Comparison of ENCODE assay signal across 7 mouse cellular contexts in genomic region chr11:102990152-102990663, GRCm38 (mm10). TPM values are rescaled to one million over a fixed set of nuclear protein-coding genes. Genes with fewer than 3 reads are reported as not detected.
DNase-seq lines count a peak whose midpoint lies in the region; ATAC-seq and TF ChIP-seq lines count a peak whose summit lies in the region.

No protein-coding gene starts in this region.

- WGBS in heart, embryonic 16.5 days, result 2% methylated on average over 29 of the region's 29 CpGs
- 5% methylated on average over 29 of the region's 29 CpGs for WGBS in stomach, embryonic 15.5 days

- H3ac ChIP-seq in C2C12 (ENCODE audit: control insufficient read depth, insufficient read length, low read depth), result no peak overlapping the region

- TF ChIP-seq POLR2A in ES-Bruce4 (IDR thresholded peaks at IDR 0.05; ENCODE audit: insufficient read depth, low read length), result no peak
- no peak for TF ChIP-seq POLR2A in cortical plate, adult 2 months (IDR thresholded peaks at IDR 0.05; ENCODE audit: extremely low read depth, insufficient read depth, low read length)

- H3K9ac ChIP-seq in ES-Bruce4 (ENCODE audit: low read depth, poor library complexity, severe bottlenecking), result peak overlapping the region; percentile 82
- peak overlapping the region; percentile 69 for H3K9ac ChIP-seq in heart, embryonic 16.5 days (ENCODE audit: low read length)
- H3K9ac ChIP-seq in stomach, embryonic 15.5 days, result 0 out of 2 replicates have a peak overlapping the region, but pooled peaks have one; percentile 2

- no peak for TF ChIP-seq EP300 in ES-Bruce4 (IDR thresholded peaks at IDR 0.05; ENCODE audit: insufficient read depth, low read depth, low read length)

- H3K4me3 ChIP-seq in C2C12 (ENCODE audit: insufficient read depth, poor library complexity, severe bottlenecking), result no peak overlapping the region
- H3K4me3 ChIP-seq in ES-Bruce4 (ENCODE audit: low read depth, low read length), result peak overlapping the region; percentile 54
- peak overlapping the region; percentile 10; the same call in 1 of the 2 replicates for H3K4me3 ChIP-seq in cortical plate, adult 2 months (ENCODE audit: insufficient read depth, low read length)
- peak overlapping the region; percentile 59 for H3K4me3 ChIP-seq in heart, embryonic 16.5 days (ENCODE audit: low read length)
- H3K4me3 ChIP-seq in stomach, embryonic 15.5 days (replicated peaks), result peak overlapping the region; percentile 36

- ATAC-seq in heart, embryonic 16.5 days (replicated peaks; ENCODE audit: extremely low read depth, insufficient read depth, low FRiP score), result peak; percentile 66; the same call in 1 of the 2 replicates
- no peak for ATAC-seq in stomach, embryonic 15.5 days (ENCODE audit: insufficient read depth, low FRiP score, low read depth)

- H3K4me1 ChIP-seq in ES-Bruce4 (ENCODE audit: control insufficient read depth, insufficient read depth, low read length), result peaks cover 2% of the 10 kb centered on the region
- no peaks in the 10 kb centered on the region for H3K4me1 ChIP-seq in cortical plate, adult 2 months (ENCODE audit: control insufficient read depth, insufficient read depth, low read length)
- peaks cover 6% of the 10 kb centered on the region for H3K4me1 ChIP-seq in heart, embryonic 16.5 days (ENCODE audit: control insufficient read depth, insufficient read depth, low read length)
- peaks cover 19% of the 10 kb centered on the region; the same call in 1 of the 2 replicates for H3K4me1 ChIP-seq in stomach, embryonic 15.5 days

- no peaks in the 10 kb centered on the region for H3K79me3 ChIP-seq in C2C12 (ENCODE audit: low read depth)

- H3K27ac ChIP-seq in ES-Bruce4 (ENCODE audit: insufficient read depth, low read length), result no peak overlapping the region
- H3K27ac ChIP-seq in cortical plate, adult 2 months (ENCODE audit: insufficient read depth, low read length), result no peak overlapping the region
- H3K27ac ChIP-seq in heart, embryonic 16.5 days (ENCODE audit: low read length), result no peak overlapping the region
- no peak overlapping the region for H3K27ac ChIP-seq in stomach, embryonic 15.5 days

- H3K4me2 ChIP-seq in heart, embryonic 16.5 days (ENCODE audit: low read depth, low read length), result peak overlapping the region; percentile 95
- peak overlapping the region; percentile 77 for H3K4me2 ChIP-seq in stomach, embryonic 15.5 days

- peak; percentile 74 for TF ChIP-seq CTCF in C2C12 (IDR thresholded peaks at IDR 0.05; ENCODE audit: control insufficient read depth, insufficient read depth, insufficient read length)
- no peak for TF ChIP-seq CTCF in ES-Bruce4 (IDR thresholded peaks at IDR 0.05; ENCODE audit: low read depth, low read length)
- TF ChIP-seq CTCF in cortical plate, adult 2 months (IDR thresholded peaks at IDR 0.05; ENCODE audit: extremely low read depth, insufficient read depth, low read length), result 0 out of 2 replicates have a peak, but pooled peaks have one; percentile 12

- H3K36me3 ChIP-seq in C2C12 (ENCODE audit: control insufficient read depth, insufficient read depth) (peaks cover 19% of the 10 kb centered on the region), ES-Bruce4 (ENCODE audit: control insufficient read depth, insufficient read depth, low read length, poor library complexity, severe bottlenecking) (peaks cover 5% of the 10 kb centered on the region; the same call in 1 of the 2 replicates)
- H3K36me3 ChIP-seq in heart, embryonic 16.5 days (ENCODE audit: control insufficient read depth, insufficient read depth), result peaks cover 9% of the 10 kb centered on the region
- peaks cover 15% of the 10 kb centered on the region for H3K36me3 ChIP-seq in stomach, embryonic 15.5 days

- peak; percentile 53 for DNase-seq in kidney, postnatal 10 days
- peak; percentile 38 for DNase-seq in mesoderm, embryonic 11.5 days (ENCODE audit: low read depth, low spot score)

- H3K79me2 ChIP-seq in C2C12 (ENCODE audit: control insufficient read depth, insufficient read depth), result no peaks in the 10 kb centered on the region

- no peaks in the 10 kb centered on the region for H3K27me3 ChIP-seq in C2C12 (ENCODE audit: control insufficient read depth, insufficient read depth, insufficient read length)
- H3K27me3 ChIP-seq in ES-Bruce4 (ENCODE audit: control insufficient read depth, insufficient read depth, low read length, poor library complexity, severe bottlenecking), result no peaks in the 10 kb centered on the region; the same call in 1 of the 2 replicates
- peaks cover 42% of the 10 kb centered on the region for H3K27me3 ChIP-seq in heart, embryonic 16.5 days (ENCODE audit: control insufficient read depth, insufficient read depth, low read length)
- peaks cover 15% of the 10 kb centered on the region; the same call in 1 of the 2 replicates for H3K27me3 ChIP-seq in stomach, embryonic 15.5 days (replicated peaks)

- no peaks in the 10 kb centered on the region for H3K9me3 ChIP-seq in ES-Bruce4 (replicated peaks; ENCODE audit: control insufficient read depth, insufficient read depth, low read length, poor library complexity, severe bottlenecking)
- no peaks in the 10 kb centered on the region for H3K9me3 ChIP-seq in heart, embryonic 16.5 days (replicated peaks; ENCODE audit: control insufficient read depth, low read length)
- no peaks in the 10 kb centered on the region for H3K9me3 ChIP-seq in stomach, embryonic 15.5 days

TF ChIP-seq in C2C12, 6 proteins besides CTCF, POLR2A, EP300 and RAD21:
- TF ChIP-seq FOSL1 (IDR thresholded peaks at IDR 0.05; ENCODE audit: insufficient read depth, low read length, poor library complexity, severe bottlenecking) (no peak), USF1 (IDR thresholded peaks at IDR 0.05; ENCODE audit: low read depth) (no peak), MYOG (IDR thresholded peaks at IDR 0.05; ENCODE audit: control insufficient read depth, extremely low read depth, insufficient read length) (no peak), MYOD1 (IDR thresholded peaks at IDR 0.05; ENCODE audit: control insufficient read depth, insufficient read length, low read depth) (no peak), MAX (IDR thresholded peaks at IDR 0.05) (no peak), CEBPB (IDR thresholded peaks at IDR 0.05; ENCODE audit: low read depth) (no peak)

RNA-seq across cellular contexts. Expression of gene Nmt1, which starts 37.8 kb away (rescaled TPM):
- 64.9 TPM for polyA plus RNA-seq in C2C12 (2012; fragmentation: generic; extraction: Trizol)
- 101 TPM in 2 replicates for polyA plus RNA-seq in ES-Bruce4 (2011; ENCODE audit: insufficient read depth, insufficient read length, low read depth, missing spikeins)
- polyA plus RNA-seq in cortical plate, adult 2 months (2012; rRNA removed), result 74.3 and 77.1 TPM in 2 replicates
- polyA plus RNA-seq in heart, embryonic 16.5 days (2015; fragmentation: Nextera tagmentation; extraction: Ambion mirVana), result 39.1 and 41.7 TPM in 2 replicates
- 48.5 and 52.2 TPM in 2 replicates for polyA plus RNA-seq in stomach, embryonic 15.5 days (2015; fragmentation: Nextera tagmentation; extraction: Ambion mirVana)

RNA-seq across cellular contexts. Expression of gene Dcakd, which starts 37.9 kb away (rescaled TPM):
- 185 TPM for polyA plus RNA-seq in C2C12 (2012; fragmentation: generic; extraction: Trizol)
- polyA plus RNA-seq in ES-Bruce4 (2011; ENCODE audit: insufficient read depth, insufficient read length, low read depth, missing spikeins), result 120 and 134 TPM in 2 replicates
- polyA plus RNA-seq in cortical plate, adult 2 months (2012; rRNA removed), result 57.4 and 59.6 TPM in 2 replicates
- polyA plus RNA-seq in heart, embryonic 16.5 days (2015; fragmentation: Nextera tagmentation; extraction: Ambion mirVana), result 66.9 and 77.5 TPM in 2 replicates
- polyA plus RNA-seq in stomach, embryonic 15.5 days (2015; fragmentation: Nextera tagmentation; extraction: Ambion mirVana), result 107 TPM in 2 replicates

RNA-seq across cellular contexts. Expression of gene C1ql1, which starts 43.7 kb away (rescaled TPM):
- polyA plus RNA-seq in C2C12 (2012; fragmentation: generic; extraction: Trizol) (0.87 TPM), ES-Bruce4 (2011; ENCODE audit: insufficient read depth, insufficient read length, low read depth, missing spikeins) (4.8 and 5.9 TPM in 2 replicates)
- polyA plus RNA-seq in cortical plate, adult 2 months (2012; rRNA removed), result 15.3 and 15.8 TPM in 2 replicates
- polyA plus RNA-seq in heart, embryonic 16.5 days (2015; fragmentation: Nextera tagmentation; extraction: Ambion mirVana), result 0.32 and 0.39 TPM in 2 replicates
- 5.1 and 5.6 TPM in 2 replicates for polyA plus RNA-seq in stomach, embryonic 15.5 days (2015; fragmentation: Nextera tagmentation; extraction: Ambion mirVana)

Comparison
In these comparisons a context has a peak if more than half of its experiments do, and no peak if none do; other contexts are left out.
1. H3K9ac ChIP-seq: peak in every context shown above with its lines; median percentile 82 in ES-Bruce4; 69 in heart, embryonic 16.5 days; 2 in stomach, embryonic 15.5 days.